Mouse (Mus musculus): ENCODE measurements at regions not wholly inside any gene's neighbourhood (a gene's known extent, or its start where the extent isn't known, plus 50 kb on each side); places are given as distances from the start of the nearest gene placed in this dataset.

DNA sequence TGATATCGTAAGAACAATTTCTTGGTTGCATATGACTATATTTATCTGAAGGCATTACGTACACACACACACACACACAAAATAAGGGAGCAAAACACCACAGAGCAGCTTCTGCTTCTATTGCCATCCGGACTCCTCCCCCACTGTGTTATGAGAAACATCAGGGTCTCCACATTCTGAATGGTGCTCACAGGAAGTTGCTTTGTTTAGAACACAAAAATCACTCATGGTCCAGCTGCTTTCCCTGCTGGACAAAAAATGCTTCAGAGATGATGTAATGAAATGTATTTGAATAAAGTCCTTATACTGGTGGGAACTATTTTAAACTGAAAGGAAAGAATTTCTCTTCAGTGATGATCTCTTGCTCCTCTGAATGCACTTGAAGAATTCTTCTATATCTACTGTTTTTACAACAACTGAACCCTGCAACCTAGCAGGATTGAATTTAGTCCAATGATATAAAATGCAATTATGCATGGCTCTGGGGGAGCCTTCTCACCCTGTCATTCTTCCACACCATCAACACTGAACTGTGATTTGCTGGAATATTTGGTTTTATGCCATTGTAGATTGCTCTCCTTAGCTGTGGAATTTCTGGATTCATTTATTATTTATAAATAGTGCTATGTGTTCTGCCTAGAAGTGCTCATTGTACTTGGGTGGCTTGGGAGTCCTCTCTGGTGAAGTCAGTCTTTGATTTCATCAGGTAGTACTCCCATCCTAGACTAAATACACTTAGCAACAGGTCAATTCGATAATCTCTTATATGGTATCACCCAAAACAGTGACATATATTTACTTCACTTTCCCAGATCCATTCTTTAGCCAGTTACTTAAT, 296.7 kb upstream of the Pitrm1 start:
- Histone ChIP-seq H3K4me1 (ENCODE audit: control insufficient read depth, insufficient read depth, insufficient read length, low read length) (no peaks in the 10 kb centered on the region; the same call in 1 of the 2 replicates), H3K4me3 (ENCODE audit: low read depth, low read length) (no peak overlapping the region), H3K36me3 (ENCODE audit: control insufficient read depth, insufficient read depth, low read length) (no peaks in the 10 kb centered on the region), H3K27me3 (ENCODE audit: control insufficient read depth, insufficient read depth, low read length) (no peaks in the 10 kb centered on the region), H3K27ac (ENCODE audit: insufficient read depth, low read depth, low read length) (no peak overlapping the region)
- 78% methylated on average over 4 of the region's 4 CpGs for WGBS
- TF ChIP-seq CTCF (IDR thresholded peaks at IDR 0.05; ENCODE audit: extremely low read depth, insufficient read length, insufficient replicate concordance, low read depth, low read length) (no peak), POLR2A (IDR thresholded peaks at IDR 0.05; ENCODE audit: low read depth, low read length) (no peak)

DNA sequence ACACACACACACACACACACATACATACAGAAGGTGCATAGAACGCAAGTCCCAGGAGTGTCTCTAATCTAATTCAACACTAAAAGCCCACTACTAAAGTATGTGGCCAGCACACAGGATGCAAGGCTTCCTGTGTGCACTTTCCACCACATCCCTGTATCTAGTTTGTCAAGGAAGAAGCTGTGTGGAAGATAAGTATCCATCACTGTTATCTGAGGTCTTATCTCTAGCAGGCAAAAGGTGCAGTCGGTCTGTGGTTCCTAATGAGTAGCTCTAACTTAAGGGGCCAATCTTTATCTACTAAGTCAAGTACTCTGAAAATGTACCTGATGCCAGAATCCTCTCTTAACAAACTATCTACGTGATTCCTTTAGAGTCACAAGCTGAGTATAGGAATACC, 295.8 kb upstream of the Pitrm1 start:
- no peak overlapping the region for H3K4me3 ChIP-seq (ENCODE audit: low read depth, low read length)
- no peak for TF ChIP-seq CTCF (IDR thresholded peaks at IDR 0.05; ENCODE audit: extremely low read depth, insufficient read length, insufficient replicate concordance, low read depth, low read length)
- TF ChIP-seq POLR2A (IDR thresholded peaks at IDR 0.05; ENCODE audit: low read depth, low read length), result no peak
- H3K27me3 ChIP-seq (ENCODE audit: control insufficient read depth, insufficient read depth, low read length), result no peaks in the 10 kb centered on the region
- WGBS, result 59% methylated on average over 3 of the region's 3 CpGs
- H3K4me1 ChIP-seq (ENCODE audit: control insufficient read depth, insufficient read depth, insufficient read length, low read length), result no peaks in the 10 kb centered on the region; the same call in 1 of the 2 replicates
- no peak overlapping the region for H3K27ac ChIP-seq (ENCODE audit: insufficient read depth, low read depth, low read length)
- no peaks in the 10 kb centered on the region for H3K36me3 ChIP-seq (ENCODE audit: control insufficient read depth, insufficient read depth, low read length)

DNA sequence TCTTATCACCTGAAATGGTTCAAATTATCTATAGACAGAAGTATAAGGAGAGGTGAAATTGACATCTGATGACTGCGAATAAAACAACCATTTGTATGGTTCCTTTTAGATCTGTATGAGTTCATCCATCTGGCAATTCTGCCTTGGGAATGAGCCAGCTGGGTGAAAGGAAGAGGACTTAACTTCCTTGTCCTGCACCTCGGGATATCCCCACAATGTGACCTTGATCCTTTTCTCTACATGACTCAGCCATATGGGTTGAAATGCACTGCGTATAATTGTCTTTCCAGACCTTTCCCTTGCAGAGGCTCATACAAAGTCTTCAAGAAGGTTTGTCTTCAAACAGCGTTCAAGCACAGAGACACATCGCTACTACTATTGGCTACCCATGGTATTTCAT, 292.6 kb upstream of the Pitrm1 start:
- 57% methylated on average over 5 of the region's 5 CpGs for WGBS
- TF ChIP-seq CTCF (IDR thresholded peaks at IDR 0.05; ENCODE audit: extremely low read depth, insufficient read length, insufficient replicate concordance, low read depth, low read length) (no peak), POLR2A (IDR thresholded peaks at IDR 0.05; ENCODE audit: low read depth, low read length) (no peak)
- H3K4me3 ChIP-seq (ENCODE audit: low read depth, low read length), result no peak overlapping the region
- H3K36me3 ChIP-seq (ENCODE audit: control insufficient read depth, insufficient read depth, low read length), result no peaks in the 10 kb centered on the region
- H3K4me1 ChIP-seq (ENCODE audit: control insufficient read depth, insufficient read depth, insufficient read length, low read length), result no peaks in the 10 kb centered on the region; the same call in 1 of the 2 replicates
- peak overlapping the region; percentile 90 for H3K27ac ChIP-seq (ENCODE audit: insufficient read depth, low read depth, low read length)
- H3K27me3 ChIP-seq (ENCODE audit: control insufficient read depth, insufficient read depth, low read length), result no peaks in the 10 kb centered on the region

DNA sequence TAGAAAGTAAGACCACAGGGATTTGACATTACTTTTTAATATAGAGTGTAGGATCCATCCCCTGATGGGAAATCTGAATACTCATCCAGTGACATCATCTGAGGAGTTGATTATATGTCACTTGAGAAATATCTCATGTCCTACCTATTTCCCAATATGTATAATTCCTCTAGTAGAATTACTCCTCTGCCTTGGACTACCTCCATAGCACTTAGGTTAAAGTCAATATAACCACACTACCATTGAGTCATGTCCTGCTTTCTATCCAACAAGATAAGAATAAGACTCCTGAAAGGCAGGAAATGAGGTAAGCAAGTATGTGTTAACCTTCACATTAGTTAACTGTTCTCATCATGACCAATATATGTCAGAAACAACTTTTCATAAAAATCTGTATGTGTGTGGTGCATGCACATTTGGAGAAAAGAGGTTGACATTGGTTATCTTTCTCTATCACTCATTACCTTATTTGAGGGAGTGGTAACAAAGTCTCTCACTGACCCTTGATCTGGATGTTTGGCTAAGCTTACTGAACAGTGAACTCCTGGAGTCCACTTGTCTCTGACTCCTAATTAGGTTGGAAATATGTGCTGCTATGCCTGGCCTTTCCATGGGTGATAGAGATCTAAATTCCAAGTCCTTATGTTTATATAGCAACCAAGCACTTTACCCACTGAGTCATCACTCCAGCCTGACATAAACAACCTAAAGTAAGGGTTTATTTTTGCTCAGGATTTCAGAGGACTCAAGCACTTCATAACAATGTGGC, 292.0 kb upstream of the Pitrm1 start:
- no peaks in the 10 kb centered on the region for H3K27me3 ChIP-seq (ENCODE audit: control insufficient read depth, insufficient read depth, low read length)
- no peaks in the 10 kb centered on the region; the same call in 1 of the 2 replicates for H3K4me1 ChIP-seq (ENCODE audit: control insufficient read depth, insufficient read depth, insufficient read length, low read length)
- H3K27ac ChIP-seq (ENCODE audit: insufficient read depth, low read depth, low read length), result peak overlapping the region; percentile 90
- no peaks in the 10 kb centered on the region for H3K36me3 ChIP-seq (ENCODE audit: control insufficient read depth, insufficient read depth, low read length)
- no peak for TF ChIP-seq CTCF (IDR thresholded peaks at IDR 0.05; ENCODE audit: extremely low read depth, insufficient read length, insufficient replicate concordance, low read depth, low read length)
- no peak for TF ChIP-seq POLR2A (IDR thresholded peaks at IDR 0.05; ENCODE audit: low read depth, low read length)
- no peak overlapping the region for H3K4me3 ChIP-seq (ENCODE audit: low read depth, low read length)

DNA sequence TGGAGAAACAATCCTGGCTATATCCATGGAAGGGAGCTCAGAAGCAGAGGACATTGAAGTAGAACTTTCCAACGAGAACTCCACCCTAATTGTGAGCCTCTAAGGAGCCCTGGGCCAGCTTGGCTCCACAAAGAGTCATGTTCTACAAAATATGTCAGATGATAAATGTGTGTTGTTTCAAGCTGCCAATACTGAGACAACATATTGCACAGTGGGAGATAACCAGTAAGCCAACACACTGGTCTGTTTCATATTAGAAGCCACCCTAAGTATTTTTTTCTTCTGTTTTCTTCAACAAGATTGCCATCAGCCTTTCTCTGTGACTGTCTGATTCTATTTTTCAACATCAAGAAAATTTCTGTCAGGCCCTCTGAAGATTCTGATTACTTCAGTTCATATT, 289.5 kb upstream of the Pitrm1 start:
- H3K4me1 ChIP-seq (ENCODE audit: control insufficient read depth, insufficient read depth, insufficient read length, low read length), result no peaks in the 10 kb centered on the region; the same call in 1 of the 2 replicates
- 68% methylated on average over 1 of the region's 1 CpGs for WGBS
- H3K4me3 ChIP-seq (ENCODE audit: low read depth, low read length), result no peak overlapping the region
- H3K27me3 ChIP-seq (ENCODE audit: control insufficient read depth, insufficient read depth, low read length), result no peaks in the 10 kb centered on the region
- TF ChIP-seq POLR2A (IDR thresholded peaks at IDR 0.05; ENCODE audit: low read depth, low read length) (no peak), CTCF (IDR thresholded peaks at IDR 0.05; ENCODE audit: extremely low read depth, insufficient read length, insufficient replicate concordance, low read depth, low read length) (no peak)
- H3K36me3 ChIP-seq (ENCODE audit: control insufficient read depth, insufficient read depth, low read length), result no peaks in the 10 kb centered on the region
- H3K27ac ChIP-seq (ENCODE audit: insufficient read depth, low read depth, low read length), result no peak overlapping the region

DNA sequence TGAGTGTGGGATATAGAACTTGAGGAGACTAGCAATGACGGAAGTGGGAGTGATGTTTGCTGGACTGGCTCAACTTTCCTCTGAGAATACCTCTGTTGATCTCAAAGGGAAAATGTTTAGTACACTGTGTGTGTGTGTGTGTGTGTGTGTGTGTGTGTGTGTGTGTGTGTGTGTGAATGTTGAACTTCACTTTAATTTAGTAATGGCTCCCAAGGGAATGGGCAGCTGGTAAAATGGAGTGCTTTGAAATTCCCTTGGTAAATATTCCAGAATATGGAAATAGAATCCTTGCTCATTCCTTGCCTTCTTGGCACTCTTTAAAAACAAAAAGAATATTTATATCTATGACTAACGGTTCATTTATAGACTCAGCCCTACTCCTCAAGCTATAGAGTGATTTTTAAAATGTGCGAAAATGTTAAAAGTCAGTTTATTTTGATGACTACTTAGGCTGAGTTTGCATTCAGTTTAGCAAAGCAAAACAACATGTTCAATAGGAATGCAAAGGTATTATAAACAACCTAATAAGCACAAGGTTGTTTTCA, 287.6 kb upstream of the Pitrm1 start:
- no peak overlapping the region for H3K4me3 ChIP-seq (ENCODE audit: low read depth, low read length)
- TF ChIP-seq POLR2A (IDR thresholded peaks at IDR 0.05; ENCODE audit: low read depth, low read length), result no peak
- H3K36me3 ChIP-seq (ENCODE audit: control insufficient read depth, insufficient read depth, low read length), result no peaks in the 10 kb centered on the region
- H3K27ac ChIP-seq (ENCODE audit: insufficient read depth, low read depth, low read length), result no peak overlapping the region
- 81% methylated on average over 3 of the region's 3 CpGs for WGBS
- H3K27me3 ChIP-seq (ENCODE audit: control insufficient read depth, insufficient read depth, low read length), result no peaks in the 10 kb centered on the region
- no peaks in the 10 kb centered on the region for H3K4me1 ChIP-seq (ENCODE audit: control insufficient read depth, insufficient read depth, insufficient read length, low read length)

DNA sequence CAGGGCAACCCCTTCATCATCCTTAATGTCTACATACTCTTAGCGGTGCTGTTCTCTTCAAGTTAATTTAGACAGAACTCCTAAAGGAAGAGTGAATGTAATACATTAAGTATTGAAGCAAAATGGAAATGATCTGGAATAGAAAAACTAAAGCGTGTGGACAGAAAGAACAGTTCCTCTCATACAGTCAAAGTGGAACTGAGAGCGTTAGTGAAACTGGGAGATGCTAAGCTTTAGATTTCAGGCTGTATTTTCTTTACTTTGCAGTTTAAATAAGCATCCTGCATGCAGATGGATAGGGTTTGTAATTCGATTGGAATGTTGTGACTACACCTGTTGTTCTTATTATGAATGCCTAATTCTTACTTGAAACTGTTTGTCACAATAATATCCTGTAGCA, 286.5 kb upstream of the Pitrm1 start:
- Histone ChIP-seq H3K27me3 (ENCODE audit: control insufficient read depth, insufficient read depth, low read length) (no peaks in the 10 kb centered on the region), H3K27ac (ENCODE audit: insufficient read depth, low read depth, low read length) (no peak overlapping the region), H3K4me1 (ENCODE audit: control insufficient read depth, insufficient read depth, insufficient read length, low read length) (no peaks in the 10 kb centered on the region), H3K36me3 (ENCODE audit: control insufficient read depth, insufficient read depth, low read length) (no peaks in the 10 kb centered on the region), H3K4me3 (ENCODE audit: low read depth, low read length) (no peak overlapping the region)
- WGBS, result 85% methylated on average over 4 of the region's 4 CpGs
- TF ChIP-seq POLR2A (IDR thresholded peaks at IDR 0.05; ENCODE audit: low read depth, low read length) (no peak), CTCF (IDR thresholded peaks at IDR 0.05; ENCODE audit: extremely low read depth, insufficient read length, insufficient replicate concordance, low read depth, low read length) (no peak)
